Mouse (Mus musculus) spleen, adult 2 months (tissue): Measurements from ENCODE around the gene Cdon. TPM values are rescaled to one million over a fixed set of nuclear protein-coding genes. Genes with fewer than 3 reads are reported as not detected.

ENCODE experiments used
- DNase-seq, 2 experiments: peaks; one replicate each; pipeline versions ENCODE4 v3.0.0 to v3.0.0-alpha.2; 2012 to 2021; ENCODE audit warnings: low spot score in 2 of 2, low read depth in 1 of 2
- H3K27ac ChIP-seq: fragments of 200-500 bp; 2 replicates; pipeline ENCODE4 v1.5.1; 2012; ENCODE audit warnings: low read length, inconsistent platforms; ENCODE audit not compliant: insufficient read depth
- H3K27me3 ChIP-seq: fragments of 200-500 bp; 2 replicates; pipeline ENCODE4 v1.6.1; 2012; ENCODE audit warnings: mild to moderate bottlenecking, moderate library complexity, low read length, inconsistent platforms; ENCODE audit not compliant: control insufficient read depth, insufficient read depth
- H3K36me3 ChIP-seq: fragments of 200-500 bp; 2 replicates; pipeline ENCODE4 v1.6.1; 2012; ENCODE audit warnings: mild to moderate bottlenecking, low read length, inconsistent platforms; ENCODE audit not compliant: control insufficient read depth, insufficient read depth
- H3K4me1 ChIP-seq: fragments of 200-500 bp; 2 replicates; pipeline ENCODE4 v1.6.1; 2011; ENCODE audit warnings: inconsistent platforms; ENCODE audit not compliant: control insufficient read depth, insufficient read depth, insufficient read length
- H3K4me3 ChIP-seq: fragments of 200-500 bp; 2 replicates; pipeline ENCODE4 v1.5.1; 2011; ENCODE audit warnings: mild to moderate bottlenecking, inconsistent platforms; ENCODE audit not compliant: insufficient read depth, insufficient read length; ENCODE audit errors: extremely low read depth
- CTCF ChIP-seq: fragments of 200-500 bp; IDR thresholded peaks from 2 replicates; pipeline ENCODE4 v1.5.1; 2011; ENCODE audit warnings: mild to moderate bottlenecking, inconsistent platforms; ENCODE audit not compliant: insufficient read depth, insufficient read length, insufficient replicate concordance; ENCODE audit errors: extremely low read depth
- POLR2A ChIP-seq: fragments of 200-500 bp; IDR thresholded peaks from 2 replicates; pipeline ENCODE4 v1.6.1; 2011; ENCODE audit warnings: low read depth, low read length, inconsistent platforms
- WGBS: fragments of 180-500 bp; shearing (Covaris S2); methylation state at CpG from one replicate; pipeline ENCODE4 v1.1.7; 2018; 5-methylcytosine and 5-hydroxymethylcytosine counted together
- polyA plus RNA-seq: library from polyadenylated mRNA; depleted of rRNA; stranded (reverse); fragments of >200 nt; gene quantifications from 2 replicates; pipeline ENCODE4 v1.2.3, GENCODE M21; 2012

The Cdon gene
- polyA plus RNA-seq, 1 experiment: 2.4 TPM

- WGBS: 84% methylated on average over 9 of the region's 9 CpGs
- Histone ChIP-seq H3K27me3 (no peaks in the 10 kb centered on the region), H3K36me3 (no peaks in the 10 kb centered on the region), H3K4me1 (no peaks in the 10 kb centered on the region; the same call in 1 of the 2 replicates), H3K4me3 (no peak overlapping the region), H3K27ac (no peak overlapping the region)
- TF ChIP-seq POLR2A (no peak), CTCF (no peak)
- no peak for DNase-seq
These were observed 14.6 kb downstream of the Cdon start for GRCm38 (mm10) chr9:35435565-35435964.

- TF ChIP-seq POLR2A: no peak
- TF ChIP-seq CTCF: no peak
- H3K36me3 ChIP-seq: no peaks in the 10 kb centered on the region
- H3K27me3 ChIP-seq: no peaks in the 10 kb centered on the region
- no peak overlapping the region for H3K27ac ChIP-seq
- 84% methylated on average over 8 of the region's 8 CpGs for WGBS
- no peak overlapping the region for H3K4me3 ChIP-seq
- DNase-seq: no peak
- no peaks in the 10 kb centered on the region for H3K4me1 ChIP-seq
These were observed 17.5 kb downstream of the Cdon start for GRCm38 (mm10) chr9:35438286-35439061.

- Histone ChIP-seq H3K27ac (no peak overlapping the region), H3K27me3 (no peaks in the 10 kb centered on the region), H3K4me3 (no peak overlapping the region), H3K4me1 (no peaks in the 10 kb centered on the region), H3K36me3 (no peaks in the 10 kb centered on the region)
- DNase-seq: no peak
- TF ChIP-seq POLR2A: no peak
- TF ChIP-seq CTCF: no peak
- WGBS: 82% methylated on average over 6 of the region's 6 CpGs
These were observed 18.1 kb downstream of the Cdon start for GRCm38 (mm10) chr9:35439062-35439442.

GRCm38 (mm10) chr9:35439754-35440153 is 18.8 kb downstream of the Cdon start:
- Histone ChIP-seq H3K4me3 (no peak overlapping the region), H3K27me3 (no peaks in the 10 kb centered on the region), H3K4me1 (no peaks in the 10 kb centered on the region), H3K27ac (no peak overlapping the region), H3K36me3 (no peaks in the 10 kb centered on the region)
- TF ChIP-seq POLR2A: no peak
- DNase-seq: no peak

DNA sequence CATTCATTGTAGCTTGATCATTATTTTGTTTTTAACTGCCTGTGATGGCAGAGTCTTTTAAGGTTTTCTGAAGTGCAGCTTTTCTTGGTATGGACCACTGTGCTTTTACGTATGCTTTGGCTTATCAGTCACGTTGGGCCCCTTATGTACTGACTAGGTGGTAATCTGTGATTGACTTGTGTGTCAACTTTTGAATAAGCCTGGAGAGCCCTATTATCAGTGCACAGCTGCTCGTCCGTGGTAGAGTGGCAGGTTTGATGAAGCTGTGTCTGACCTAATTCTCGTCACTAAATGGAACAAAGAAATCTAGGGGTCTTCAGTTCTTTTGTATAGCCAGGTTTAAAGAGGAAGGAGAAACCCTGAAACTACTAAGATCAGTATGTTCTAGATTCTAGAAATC is 21.5 kb downstream of the Cdon start:
- WGBS: 88% methylated on average over 5 of the region's 5 CpGs

GRCm38 (mm10) chr9:35443618-35444511 is 22.9 kb downstream of the Cdon start:
- Histone ChIP-seq H3K27me3 (no peaks in the 10 kb centered on the region), H3K4me3 (no peak overlapping the region), H3K4me1 (no peaks in the 10 kb centered on the region), H3K27ac (no peak overlapping the region), H3K36me3 (no peaks in the 10 kb centered on the region; the same call in 1 of the 2 replicates)
- TF ChIP-seq CTCF (no peak), POLR2A (no peak)
- no peak for DNase-seq
- WGBS: 90% methylated on average over 13 of the region's 13 CpGs

More for the DNA sequence above, 21.5 kb downstream of the Cdon start:
- Histone ChIP-seq H3K27me3 (no peaks in the 10 kb centered on the region), H3K4me1 (no peaks in the 10 kb centered on the region), H3K4me3 (no peak overlapping the region), H3K36me3 (no peaks in the 10 kb centered on the region; the same call in 1 of the 2 replicates), H3K27ac (no peak overlapping the region)
- TF ChIP-seq CTCF (no peak), POLR2A (no peak)
- no peak for DNase-seq
